Mouse (Mus musculus): ENCODE data around the gene Nolc1. TPM values are rescaled to one million over a fixed set of nuclear protein-coding genes. Genes with fewer than 3 reads are reported as not detected.

Gene Nolc1
- 10 to 100 TPM; 17.5 to 25.5 TPM for total RNA-seq (2021)
- long read RNA-seq, experiment 1, transcript Nolc1-203 (13 exons, 3,523 nt): major isoform, 11 of 24 reads
- long read RNA-seq, experiment 1, partial matches to known transcripts: 1 of 24 reads
- long read RNA-seq, experiment 1, other reads (novel, unspliced or antisense): 10 of 24 reads
- long read RNA-seq, experiment 2, transcript Nolc1-203 (13 exons, 3,523 nt): major isoform, 13 of 32 reads
- long read RNA-seq, experiment 2, partial matches to known transcripts: 5 of 32 reads
- long read RNA-seq, experiment 2, other reads (novel, unspliced or antisense): 12 of 32 reads

DNA sequence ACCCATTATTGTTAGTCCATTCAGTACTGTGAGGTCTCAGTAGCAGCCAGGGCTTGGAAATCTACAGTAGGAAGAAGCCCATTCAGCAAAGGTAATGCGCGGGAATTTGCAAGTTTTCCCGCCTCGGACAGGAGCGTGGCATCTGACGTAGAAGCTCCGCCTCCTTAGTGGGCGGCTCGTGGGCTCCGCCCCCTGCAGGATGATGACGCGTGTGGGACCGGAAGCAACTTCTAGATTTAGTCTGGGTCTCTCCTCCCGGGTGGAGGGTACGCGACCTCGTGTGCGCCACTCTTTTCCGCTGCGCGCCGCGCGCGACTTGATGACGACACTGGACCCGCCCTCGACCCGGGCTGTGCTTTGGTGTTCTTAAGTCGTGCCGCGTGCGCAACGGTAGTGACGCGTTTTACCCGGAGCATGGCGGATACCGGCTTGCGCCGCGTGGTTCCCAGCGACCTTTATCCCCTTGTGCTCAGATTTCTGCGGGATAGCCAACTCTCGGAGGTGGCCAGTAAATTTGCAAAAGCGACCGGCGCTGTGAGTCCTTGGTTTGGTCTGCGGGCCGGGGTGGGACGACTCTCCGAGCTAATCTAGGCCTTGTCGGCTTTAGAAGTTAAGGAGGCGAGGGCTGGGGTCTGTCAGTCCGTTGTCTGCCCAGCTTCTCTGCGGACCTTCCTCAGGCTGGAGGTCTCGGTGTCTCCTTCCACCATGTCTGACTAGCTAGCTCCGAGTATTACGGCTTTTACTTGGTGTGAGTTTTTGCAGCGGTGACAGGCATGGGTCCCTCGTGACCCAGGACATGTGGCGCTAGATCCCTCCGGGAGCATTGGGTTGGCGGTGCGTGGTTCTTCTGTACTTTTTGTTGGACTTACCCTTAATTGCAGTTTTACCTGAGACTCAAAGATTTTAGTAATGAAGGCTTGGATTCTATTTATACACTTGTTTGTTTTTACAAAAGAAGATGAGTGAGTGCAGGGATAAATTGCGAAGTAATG lies at the start of gene Nolc1:
Gene Nolc1 (plus strand): TSS at position 248 of the 992 bp plus-strand sequence.
- peak; percentile 98 for DNase-seq
- intact Hi-C loops (cut with DNase I; ENCODE audit: low total_unique reads): no loop called here

DNA sequence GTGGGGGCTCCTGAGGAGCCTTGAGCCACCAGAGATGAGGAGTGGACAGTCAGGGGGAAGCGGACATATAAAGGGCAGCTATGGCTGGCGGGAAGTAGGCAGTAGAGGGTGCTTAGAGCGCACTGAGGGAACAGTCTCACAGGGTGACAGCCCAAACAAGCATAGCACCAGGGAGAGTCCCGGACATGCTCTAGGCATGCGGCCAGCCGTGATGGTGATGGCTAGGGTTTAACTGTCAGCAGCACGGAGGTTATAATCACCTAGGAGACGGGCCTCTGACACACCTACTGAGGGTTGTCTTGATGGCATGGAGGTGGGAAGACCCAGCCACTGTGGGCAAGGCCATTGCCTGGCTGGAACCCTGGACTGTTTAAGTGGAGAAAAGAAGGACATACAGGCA lies 49.1 kb upstream of the Nolc1 start:
- DNase-seq: no peak
- intact Hi-C loops (cut with DNase I; ENCODE audit: low total_unique reads): no loop called here

DNA sequence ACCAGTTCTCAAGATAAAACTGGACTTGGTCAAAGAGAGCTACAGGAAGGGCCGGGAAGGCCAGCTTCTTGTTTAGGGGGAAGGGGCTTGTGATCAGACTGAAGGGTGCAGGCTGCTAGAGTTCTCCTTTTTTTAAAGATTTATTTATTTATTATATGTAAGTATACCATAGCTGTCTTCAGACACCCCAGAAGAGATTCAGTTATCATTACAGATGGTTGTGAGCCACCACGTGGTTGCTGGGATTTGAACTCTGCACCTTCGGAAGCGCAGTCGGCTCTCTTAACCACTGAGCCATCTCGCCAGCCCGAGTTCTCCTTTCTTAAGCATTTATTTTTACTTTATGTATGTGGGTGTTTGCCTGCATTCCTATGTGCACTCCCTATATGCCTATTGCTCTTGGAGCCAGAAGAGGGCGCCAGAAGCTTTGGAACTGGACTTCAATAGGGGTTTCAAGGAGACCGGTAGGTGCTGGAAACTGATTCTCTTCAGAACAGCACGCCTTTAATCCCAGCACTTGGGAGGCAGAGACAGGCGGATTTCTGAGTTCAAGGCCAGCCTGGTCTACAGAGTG lies 46.8 kb upstream of the Nolc1 start:
- intact Hi-C loops (cut with DNase I; ENCODE audit: low total_unique reads): no loop called here
- no peak for DNase-seq

DNA sequence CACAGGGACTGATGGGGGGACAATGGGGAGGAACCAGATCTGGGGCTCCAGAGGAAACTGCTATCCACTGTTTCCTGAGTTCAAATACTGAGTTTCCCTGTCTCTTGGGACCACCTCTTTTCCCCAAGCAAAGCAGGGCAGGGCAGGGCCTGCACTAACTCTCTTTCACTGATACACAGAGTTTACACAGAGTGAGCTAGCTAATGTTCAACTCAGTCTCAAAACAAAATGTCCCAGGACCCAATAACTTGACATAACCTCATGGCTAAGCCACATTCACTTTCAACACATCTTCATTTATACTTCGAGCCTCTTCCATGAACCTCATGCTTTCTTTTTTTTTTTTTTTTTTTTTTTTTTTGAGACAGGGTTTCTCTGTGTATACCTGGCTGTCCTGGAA lies 46.0 kb upstream of the Nolc1 start:
- no peak for DNase-seq
- intact Hi-C loops (cut with DNase I; ENCODE audit: low total_unique reads): no loop called here

DNA sequence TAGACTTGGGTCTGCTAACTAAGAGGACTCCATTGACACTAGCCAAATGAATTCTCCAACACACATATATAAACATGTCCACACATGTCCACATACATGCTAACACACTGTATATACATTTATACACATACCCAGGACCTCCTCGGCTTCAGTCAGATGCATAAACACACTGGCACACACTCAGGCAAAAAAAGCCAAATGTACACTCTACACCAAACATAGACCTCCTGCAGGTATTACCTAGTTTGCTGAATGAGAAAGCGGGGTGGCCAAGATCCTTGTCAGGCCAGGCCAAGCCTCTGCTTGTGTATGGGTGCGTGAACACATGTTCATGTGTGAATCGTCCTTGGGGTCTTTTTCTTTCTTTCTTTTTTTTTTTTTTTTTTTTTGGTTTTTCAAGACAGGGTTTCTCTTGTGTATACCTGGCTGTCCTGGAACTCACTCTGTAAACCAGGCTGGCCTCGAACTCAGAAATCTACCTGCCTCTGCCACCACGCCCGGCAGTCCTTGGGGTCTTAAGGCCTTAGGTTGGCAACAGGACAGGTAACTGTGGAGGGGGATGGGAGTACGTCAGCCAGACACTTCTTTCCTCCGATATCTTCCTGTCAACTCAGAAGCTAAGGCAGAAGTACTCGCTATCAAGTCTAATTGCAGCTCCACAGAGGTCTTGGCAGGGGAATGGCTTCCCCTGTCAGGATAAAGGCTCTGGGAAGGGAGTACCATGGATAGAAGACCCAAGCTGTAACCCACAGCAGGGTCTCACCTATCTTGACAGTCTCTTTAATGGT lies 45.3 kb upstream of the Nolc1 start:
- no peak for DNase-seq
- intact Hi-C loops (cut with DNase I; ENCODE audit: low total_unique reads): no loop called here

DNA sequence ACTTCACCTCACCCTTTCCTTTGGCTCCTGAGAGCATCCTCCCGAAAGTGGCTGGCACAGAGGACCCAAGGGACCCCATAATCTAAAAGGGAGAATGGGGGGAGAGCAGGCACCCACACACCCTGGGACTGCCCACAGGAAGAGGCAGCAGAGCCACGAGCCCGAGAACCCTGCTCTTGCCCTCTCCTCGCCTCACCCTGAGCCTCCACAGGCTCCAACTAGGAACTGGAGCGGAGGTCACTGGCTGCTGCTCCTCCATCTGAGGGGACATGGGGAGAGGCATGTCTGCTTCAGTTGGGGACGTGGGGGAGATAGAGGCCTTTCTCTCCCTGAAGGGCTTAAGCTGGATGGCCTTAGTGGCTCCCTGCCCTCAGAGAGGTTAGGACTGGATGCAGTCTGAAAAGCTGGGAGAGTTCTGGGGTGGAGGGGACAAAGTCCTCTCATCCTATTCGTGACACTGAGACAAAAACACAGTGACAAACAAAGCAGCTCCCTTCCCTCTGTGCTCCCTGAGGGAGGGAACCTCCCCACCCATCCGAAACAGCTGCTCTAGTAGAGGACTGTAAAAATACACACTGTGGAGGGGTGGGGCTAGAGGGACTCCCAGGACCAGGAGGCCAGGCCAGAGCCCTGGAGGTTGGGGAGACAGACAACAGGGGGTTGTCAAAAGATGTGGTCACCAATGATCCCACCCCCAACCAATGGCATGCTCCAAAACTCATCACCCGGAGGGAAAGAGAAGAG lies 43.8 kb upstream of the Nolc1 start:
- DNase-seq: no peak
- intact Hi-C loops (cut with DNase I; ENCODE audit: low total_unique reads): no loop called here

DNA sequence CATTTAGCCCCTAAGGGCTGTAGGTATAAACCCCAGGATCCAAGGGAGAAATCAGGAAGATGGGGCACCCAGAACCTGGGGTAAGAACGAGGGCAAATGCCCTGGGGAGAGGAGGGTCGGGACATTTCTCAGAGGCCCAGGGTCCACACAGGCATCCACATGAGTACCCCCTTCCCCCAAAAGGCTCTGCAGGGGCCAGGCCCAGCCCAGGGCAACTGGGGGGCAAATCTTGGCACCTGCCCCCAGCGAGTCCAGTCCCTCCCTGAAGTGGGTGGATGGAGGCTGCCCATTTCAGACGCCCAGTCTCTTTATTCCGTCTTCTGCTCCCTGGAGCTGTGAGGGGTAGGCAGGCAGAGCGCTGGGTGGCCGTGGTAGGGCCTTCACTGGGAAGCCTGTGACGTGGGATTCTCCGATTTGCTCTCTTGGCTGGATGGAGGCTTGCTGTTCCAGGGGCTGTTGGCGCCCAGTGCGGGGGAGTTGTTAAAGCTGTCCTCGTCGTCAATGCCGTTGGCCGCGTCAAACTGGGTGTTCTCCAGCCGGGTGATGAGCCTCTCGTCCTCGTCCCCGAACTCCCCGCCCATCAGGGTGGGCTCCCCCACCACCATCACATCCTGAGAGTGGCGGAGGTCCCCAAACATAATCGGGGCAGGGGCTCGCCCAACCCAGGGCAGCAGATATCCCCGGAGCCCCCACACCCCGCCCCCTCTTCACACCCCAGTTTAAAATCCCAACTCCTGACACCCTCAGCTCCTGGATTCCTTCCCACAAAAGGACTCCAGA lies 42.7 kb upstream of the Nolc1 start:
- intact Hi-C loops (cut with DNase I; ENCODE audit: low total_unique reads): no loop called here
- no peak for DNase-seq

DNA sequence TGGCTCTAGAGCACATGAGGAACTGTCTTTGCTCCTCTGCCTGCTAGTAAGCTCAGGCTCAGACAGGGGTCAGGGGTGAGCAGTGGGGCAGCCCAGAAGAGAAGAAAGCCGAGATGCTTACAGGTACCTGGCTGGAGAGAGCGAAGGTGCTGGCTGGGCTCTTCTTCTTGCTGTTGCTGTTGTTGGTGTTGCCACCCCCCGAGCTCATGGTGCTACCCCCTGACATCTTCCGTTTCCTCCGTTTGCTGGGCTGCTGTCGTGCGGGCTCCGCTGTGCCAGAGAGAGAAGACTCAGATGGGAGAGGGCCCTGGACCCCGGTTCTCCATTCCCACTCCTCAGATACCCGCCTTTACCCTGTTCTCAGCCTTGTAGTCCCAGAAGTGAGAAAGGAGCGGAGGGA lies 41.8 kb upstream of the Nolc1 start:
- DNase-seq: no peak
- intact Hi-C loops (cut with DNase I; ENCODE audit: low total_unique reads): no loop called here

DNA sequence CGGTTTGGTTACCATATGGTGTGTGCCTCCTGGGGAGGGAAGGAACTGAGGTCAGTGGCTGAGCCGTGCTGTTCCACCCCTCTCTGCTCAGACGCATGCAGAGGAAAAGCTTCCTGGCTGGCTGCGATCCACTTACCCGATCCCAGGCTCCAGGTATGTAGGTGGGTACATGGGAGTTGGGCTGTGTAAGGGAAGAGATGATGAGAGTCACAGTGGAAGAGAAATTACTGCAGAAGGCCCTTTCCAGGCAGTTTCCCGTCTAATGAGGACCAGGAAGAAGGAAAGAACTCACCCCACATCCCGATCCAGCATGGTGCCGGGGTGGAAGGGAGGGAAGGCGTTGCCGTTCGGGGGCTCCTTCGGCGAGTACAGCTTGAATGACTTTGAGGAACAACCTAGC lies 39.7 kb upstream of the Nolc1 start:
- intact Hi-C loops (cut with DNase I; ENCODE audit: low total_unique reads): no loop called here
- DNase-seq: no peak

DNA sequence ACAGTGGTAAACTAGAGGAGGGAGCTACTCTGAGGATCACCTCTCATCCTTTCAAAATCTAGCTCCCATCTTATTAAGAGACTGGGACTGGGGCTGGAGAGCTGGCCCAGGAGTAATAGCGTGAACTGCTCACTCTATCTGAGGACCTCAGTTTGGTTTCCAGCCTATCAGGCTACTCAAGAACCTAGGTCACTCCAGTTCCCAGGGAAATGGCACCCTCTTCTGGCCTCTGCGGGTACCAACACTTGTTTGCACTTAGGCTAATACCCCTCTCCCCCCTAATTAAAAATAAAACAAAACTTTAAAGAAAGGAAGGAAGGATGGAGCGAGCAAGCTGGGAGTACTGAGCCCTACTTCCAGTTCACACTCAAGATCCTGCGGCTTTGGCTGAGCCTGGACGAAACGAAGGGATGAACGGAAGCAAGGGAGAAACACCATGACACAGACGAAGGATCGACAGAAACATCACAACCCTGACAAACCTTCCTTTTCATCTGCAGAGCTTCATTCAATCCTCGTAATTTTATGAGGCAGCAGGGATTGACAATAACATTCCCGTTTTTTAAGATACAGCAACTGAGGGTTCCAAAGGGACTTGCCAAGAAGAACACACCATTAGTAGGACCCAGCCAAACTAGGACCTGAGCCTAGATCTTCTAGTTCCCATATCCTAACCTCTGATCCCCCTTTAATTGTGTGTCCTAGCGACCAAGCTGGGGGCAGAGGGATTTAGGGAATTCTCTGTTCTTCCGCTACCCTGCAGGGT lies 39.0 kb upstream of the Nolc1 start:
- intact Hi-C loops (cut with DNase I; ENCODE audit: low total_unique reads): no loop called here
- DNase-seq: no peak

DNA sequence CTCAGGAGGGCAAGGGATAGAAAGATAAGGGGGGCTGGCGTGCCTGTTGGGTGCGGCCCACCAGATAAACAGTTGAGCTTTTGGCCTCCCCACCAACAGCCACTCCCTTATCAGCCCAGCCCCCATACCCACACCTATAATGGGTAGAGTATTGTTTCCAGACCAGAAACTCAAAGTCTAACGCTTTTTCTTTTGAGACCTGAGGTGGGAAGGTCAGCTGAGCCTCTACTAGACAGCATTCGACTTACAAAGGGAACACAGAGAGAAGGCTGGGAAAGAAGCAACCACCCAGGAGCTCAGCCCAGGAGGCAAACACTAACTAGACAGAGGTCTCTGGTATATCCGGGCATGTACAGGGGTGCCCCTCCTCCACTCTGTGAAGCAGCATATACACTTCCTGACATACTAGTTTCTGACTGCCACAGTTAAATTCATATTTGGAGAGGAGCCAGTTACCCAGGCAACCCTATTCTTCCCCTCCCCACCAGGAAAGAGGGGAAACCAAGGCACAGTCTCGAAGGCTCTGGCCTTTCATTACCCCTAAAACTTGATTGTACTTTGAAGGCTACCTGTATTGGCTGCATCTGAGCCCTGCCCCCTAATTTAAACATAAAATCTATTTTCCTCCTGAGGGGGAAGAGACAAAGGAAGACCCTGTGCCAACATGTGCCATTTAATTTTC lies 38.3 kb upstream of the Nolc1 start:
- no peak for DNase-seq
- intact Hi-C loops (cut with DNase I; ENCODE audit: low total_unique reads): no loop called here

DNA sequence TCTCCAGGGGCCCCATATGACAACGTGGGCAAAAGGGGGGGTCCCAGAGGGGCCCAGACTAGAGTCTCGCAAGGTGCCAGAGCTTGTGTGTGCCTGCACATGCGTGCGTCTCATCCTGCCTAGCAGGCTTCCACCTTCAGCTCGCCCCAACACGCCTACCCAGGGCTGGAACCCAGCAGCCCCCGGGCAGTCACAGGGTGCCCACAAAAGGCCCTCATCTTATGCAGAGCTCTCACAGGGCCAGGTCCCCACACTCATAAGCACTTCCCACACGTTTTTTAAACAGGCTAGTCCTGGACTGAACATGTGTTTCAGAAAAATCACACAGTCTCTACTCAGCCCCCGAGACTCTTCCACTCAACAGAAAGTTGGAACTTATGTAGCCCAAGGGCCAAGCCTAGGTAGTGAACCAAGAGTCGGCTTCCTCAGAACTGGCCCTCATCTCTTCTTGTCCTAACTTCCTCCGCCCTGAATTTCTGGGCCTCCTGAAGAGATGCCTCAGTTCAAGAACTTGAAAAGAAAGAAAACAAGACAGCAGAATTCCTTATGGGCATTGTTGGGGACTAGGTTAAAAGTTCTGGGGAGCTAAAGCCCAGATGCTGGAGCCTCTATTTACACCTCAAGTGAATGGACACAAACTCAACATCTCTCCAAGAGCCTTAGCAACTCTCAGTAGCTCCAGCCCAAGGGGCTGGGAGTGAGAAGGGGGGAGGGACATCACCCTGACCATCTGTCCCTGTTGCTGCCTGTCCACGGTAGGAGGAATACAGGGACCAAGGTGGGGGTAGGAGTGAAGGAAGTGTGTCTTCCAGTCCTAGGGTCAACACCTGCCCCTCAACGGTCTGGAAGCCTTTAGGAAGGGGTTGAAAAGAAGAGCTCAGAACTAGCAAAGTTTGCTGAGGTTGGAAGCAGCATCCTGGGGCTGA lies 37.5 kb upstream of the Nolc1 start:
- DNase-seq: no peak
- intact Hi-C loops (cut with DNase I; ENCODE audit: low total_unique reads): no loop called here

DNA sequence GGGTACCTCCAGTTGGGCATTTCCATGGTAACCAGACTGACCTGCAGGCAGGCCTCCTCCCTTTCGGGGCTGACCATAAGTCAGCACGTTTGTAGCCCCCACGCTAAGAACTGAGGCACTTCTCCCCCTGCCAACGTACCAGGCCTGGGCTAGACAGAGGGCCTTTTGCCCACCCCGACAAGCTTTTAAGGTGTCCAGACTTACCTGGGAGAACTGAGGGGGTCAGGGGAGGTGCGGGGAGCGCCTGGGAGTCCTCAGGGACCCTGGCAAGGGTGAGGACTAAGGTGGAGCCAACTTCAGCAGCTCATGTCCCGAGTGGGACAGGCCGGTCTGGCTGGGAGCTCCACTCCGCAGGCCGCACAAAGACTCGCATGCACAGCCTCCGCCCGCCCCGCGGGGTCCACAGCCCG lies 36.8 kb upstream of the Nolc1 start:
- DNase-seq: no peak
- intact Hi-C loops (cut with DNase I; ENCODE audit: low total_unique reads): no loop called here

DNA sequence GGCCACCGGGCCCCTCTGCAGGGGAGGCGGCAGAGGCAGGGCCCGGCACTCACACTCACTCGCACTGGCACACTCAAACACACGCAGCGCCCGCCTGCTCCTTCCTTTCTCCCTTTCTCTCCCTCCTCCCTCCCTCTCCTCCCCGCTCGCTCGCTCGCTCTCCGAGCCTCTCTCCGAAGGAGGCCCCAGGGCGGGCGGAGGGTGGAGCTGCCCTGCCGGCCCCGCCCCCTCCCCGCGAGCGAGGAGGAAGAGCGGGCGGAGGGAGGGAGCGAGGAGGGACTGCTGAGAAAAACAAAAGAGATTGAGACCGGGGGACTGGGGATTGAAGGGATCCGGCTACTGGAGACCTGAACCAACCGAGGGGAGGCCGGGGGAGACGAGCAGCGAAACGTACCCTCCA lies 36.2 kb upstream of the Nolc1 start:
- intact Hi-C loops (cut with DNase I; ENCODE audit: low total_unique reads): no loop called here
- peak; percentile 92 for DNase-seq

DNA sequence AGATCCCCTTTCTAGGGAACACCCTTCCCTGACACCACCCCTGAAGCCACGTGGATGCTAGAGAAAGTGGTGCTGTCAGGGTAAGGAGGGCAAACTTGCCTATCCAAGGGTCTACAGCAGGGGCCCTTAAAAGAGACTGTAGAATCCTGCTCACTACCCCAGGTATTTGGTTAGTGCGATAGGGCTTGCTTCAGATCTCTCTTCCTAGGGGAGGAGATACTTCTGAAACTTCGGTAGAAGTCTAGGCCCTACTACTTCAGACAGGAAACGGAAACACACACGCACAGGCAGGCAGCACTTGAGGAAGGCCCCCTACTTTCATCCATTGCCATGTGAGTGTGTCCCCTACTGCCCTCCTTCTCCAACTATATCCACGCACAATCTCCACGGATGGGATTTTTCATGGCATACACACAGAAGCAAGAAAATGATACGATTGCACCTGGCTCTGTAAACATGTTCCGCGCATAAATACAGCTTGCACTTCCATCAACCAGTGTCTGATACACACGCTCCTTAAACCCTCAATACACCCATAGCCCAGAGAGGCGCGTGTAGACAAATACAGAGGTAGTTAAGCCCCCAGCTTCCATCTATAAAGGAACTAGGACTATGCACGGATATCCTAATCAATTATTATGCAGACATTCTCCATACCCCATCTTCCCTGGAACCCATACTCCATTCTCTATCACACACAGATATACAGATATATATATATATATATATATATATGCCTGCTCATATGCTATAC lies 35.3 kb upstream of the Nolc1 start:
- intact Hi-C loops (cut with DNase I; ENCODE audit: low total_unique reads): no loop called here
- no peak for DNase-seq

Data from gastrocnemius, postnatal 14 days (tissue).